10 mouse cellular contexts compared by ENCODE assay signal in genomic region chr7:31115587-31116043, GRCm38 (mm10). TPM values are rescaled to one million over a fixed set of nuclear protein-coding genes. Genes with fewer than 3 reads are reported as not detected.
DNase-seq lines count a peak whose midpoint lies in the region; ATAC-seq and TF ChIP-seq lines count a peak whose summit lies in the region.
"Had no signal": no experiment of that assay in that cellular context is flagged by ENCODE, and none has a peak within 500 bp of the region (broad histone marks: within the 10 kb centered on the region; RNA-seq: fewer than 3 reads in every experiment).

No protein-coding gene starts in this region.

- no peaks in the 10 kb centered on the region for H3K9me3 ChIP-seq in neural tube, embryonic 15.5 days (replicated peaks)
- no peaks in the 10 kb centered on the region for H3K9me3 ChIP-seq in kidney, embryonic 16.5 days (ENCODE audit: low read length)
- H3K9me3 ChIP-seq in lung, postnatal 0 days (ENCODE audit: low read length): no peaks in the 10 kb centered on the region
- H3K9me3 ChIP-seq: hindbrain, embryonic 15.5 days had no signal

- no peak for ATAC-seq in neural tube, embryonic 15.5 days (ENCODE audit: low FRiP score)
- peak; percentile 66 for ATAC-seq in kidney, embryonic 16.5 days (ENCODE audit: low FRiP score, low TSS enrichment)
- ATAC-seq in lung, postnatal 0 days: peak; percentile 79
- ATAC-seq: Patski had no signal

- H3K9ac ChIP-seq in neural tube, embryonic 15.5 days (replicated peaks): no peak overlapping the region
- peak overlapping the region; percentile 52 for H3K9ac ChIP-seq in kidney, embryonic 16.5 days (replicated peaks; ENCODE audit: low read length)
- H3K9ac ChIP-seq in lung, postnatal 0 days (replicated peaks; ENCODE audit: low read depth): 0 out of 2 replicates have a peak overlapping the region, but pooled peaks have one; percentile 8
- H3K9ac ChIP-seq: hindbrain, embryonic 15.5 days had no signal

- no peak for TF ChIP-seq EP300 in lung, postnatal 0 days (IDR thresholded peaks at IDR 0.05)

- no peak overlapping the region for H3K27ac ChIP-seq in neural tube, embryonic 15.5 days (replicated peaks)
- H3K27ac ChIP-seq in kidney, embryonic 16.5 days (ENCODE audit: low read length): peak overlapping the region; percentile 81
- peak overlapping the region; percentile 22; the same call in 1 of the 2 replicates for H3K27ac ChIP-seq in lung, postnatal 0 days (ENCODE audit: low read length)
- H3K27ac ChIP-seq: hindbrain, embryonic 15.5 days had no signal

- peaks cover 3% of the 10 kb centered on the region; the same call in 1 of the 2 replicates for H3K4me1 ChIP-seq in neural tube, embryonic 15.5 days
- peaks cover 33% of the 10 kb centered on the region for H3K4me1 ChIP-seq in kidney, embryonic 16.5 days (ENCODE audit: insufficient read depth, low read length)
- H3K4me1 ChIP-seq in lung, postnatal 0 days (ENCODE audit: insufficient read depth, low read depth, low read length): peaks cover 5% of the 10 kb centered on the region

- H3K36me3 ChIP-seq in neural tube, embryonic 15.5 days: no peaks in the 10 kb centered on the region
- H3K36me3 ChIP-seq in kidney, embryonic 16.5 days (ENCODE audit: insufficient read depth, low read length): no peaks in the 10 kb centered on the region
- no peaks in the 10 kb centered on the region for H3K36me3 ChIP-seq in lung, postnatal 0 days (ENCODE audit: insufficient read depth, low read length)
- H3K36me3 ChIP-seq: hindbrain, embryonic 15.5 days had no signal

- no peak overlapping the region for H3K4me2 ChIP-seq in neural tube, embryonic 15.5 days
- H3K4me2 ChIP-seq in kidney, embryonic 16.5 days (replicated peaks; ENCODE audit: low read depth, low read length): peak overlapping the region; percentile 50; the same call in 1 of the 2 replicates
- peak overlapping the region; percentile 45; the same call in 1 of the 2 replicates for H3K4me2 ChIP-seq in lung, postnatal 0 days (replicated peaks; ENCODE audit: low read depth, low read length)
- H3K4me2 ChIP-seq: hindbrain, embryonic 15.5 days had no signal

- no peak overlapping the region for H3K4me3 ChIP-seq in neural tube, embryonic 15.5 days (replicated peaks)
- H3K4me3 ChIP-seq in kidney, embryonic 16.5 days (ENCODE audit: low read length): no peak overlapping the region
- H3K4me3 ChIP-seq in lung, postnatal 0 days (ENCODE audit: low read depth, low read length): no peak overlapping the region
- H3K4me3 ChIP-seq: hindbrain, embryonic 15.5 days had no signal

- WGBS in neural tube, embryonic 15.5 days: 40% methylated on average over 17 of the region's 17 CpGs
- whole genome bisulfite sequencing in kidney, embryonic 16.5 days: 9% methylated on average over 17 of the region's 17 CpGs
- WGBS in lung, postnatal 0 days: 14% methylated on average over 16 of the region's 17 CpGs

- 0 out of 2 replicates have a peak, but pooled peaks cover 11% of the 10 kb centered on the region for H3K27me3 ChIP-seq in neural tube, embryonic 15.5 days (replicated peaks)
- H3K27me3 ChIP-seq in kidney, embryonic 16.5 days (ENCODE audit: insufficient read depth, low read length): no peaks in the 10 kb centered on the region
- H3K27me3 ChIP-seq in lung, postnatal 0 days (replicated peaks; ENCODE audit: insufficient read depth, low read length): no peaks in the 10 kb centered on the region
- H3K27me3 ChIP-seq: hindbrain, embryonic 15.5 days; Patski had no signal

- peak; percentile 59 for DNase-seq in neural tube, embryonic 10.5 days (ENCODE audit: extremely low spot score, low spot score)
- peak; percentile 70 to 77 for DNase-seq in cerebellum, postnatal 10 days
- peak; percentile 85 to 87 for DNase-seq in heart, adult 9 months (ENCODE audit: low spot score in 2 of 2)
- DNase-seq in lung, postnatal 0 days (ENCODE audit: low spot score): peak; percentile 58
- no peak for DNase-seq in frontal cortex, postnatal 25 days (ENCODE audit: low spot score in 2 of 2)
- no peak for DNase-seq in T-cell, adult 2 months (ENCODE audit: low spot score)

- TF ChIP-seq CTCF in lung, postnatal 0 days (IDR thresholded peaks at IDR 0.05): no peak

RNA-seq across cellular contexts. Expression of gene Hpn, which starts 0.5 kb away (rescaled TPM):
- 0.50 and 4.0 TPM in 2 replicates for polyA plus RNA-seq in neural tube, embryonic 15.5 days (2015; fragmentation: Nextera tagmentation; extraction: Ambion mirVana)
- 72.9 and 77.0 TPM in 2 replicates for polyA plus RNA-seq in kidney, embryonic 16.5 days (2015; fragmentation: Nextera tagmentation; extraction: Ambion mirVana)
- polyA plus RNA-seq in lung, postnatal 0 days (2015; fragmentation: Nextera tagmentation; extraction: Ambion mirVana): 19.5 and 20.5 TPM in 2 replicates

RNA-seq across cellular contexts. Expression of gene Scn1b, which starts 11.2 kb away (rescaled TPM):
- 21.1 and 24.8 TPM in 2 replicates for polyA plus RNA-seq in neural tube, embryonic 15.5 days (2015; fragmentation: Nextera tagmentation; extraction: Ambion mirVana)
- 1.4 and 1.8 TPM in 2 replicates for polyA plus RNA-seq in kidney, embryonic 16.5 days (2015; fragmentation: Nextera tagmentation; extraction: Ambion mirVana)
- 4.5 and 4.9 TPM in 2 replicates for polyA plus RNA-seq in lung, postnatal 0 days (2015; fragmentation: Nextera tagmentation; extraction: Ambion mirVana)

RNA-seq across cellular contexts. Expression of gene Fxyd3, which starts 39.1 kb away (rescaled TPM):
- polyA plus RNA-seq in neural tube, embryonic 15.5 days (2015; fragmentation: Nextera tagmentation; extraction: Ambion mirVana): 0.79 and 14.6 TPM in 2 replicates
- 15.0 and 19.0 TPM in 2 replicates for polyA plus RNA-seq in kidney, embryonic 16.5 days (2015; fragmentation: Nextera tagmentation; extraction: Ambion mirVana)
- polyA plus RNA-seq in lung, postnatal 0 days (2015; fragmentation: Nextera tagmentation; extraction: Ambion mirVana): 76.1 and 78.1 TPM in 2 replicates
- polyA plus RNA-seq: Patski had no signal

RNA-seq across cellular contexts. Expression of gene Gramd1a, which starts 40.1 kb away (rescaled TPM):
- polyA plus RNA-seq in neural tube, embryonic 15.5 days (2015; fragmentation: Nextera tagmentation; extraction: Ambion mirVana): 174 and 212 TPM in 2 replicates
- polyA plus RNA-seq in kidney, embryonic 16.5 days (2015; fragmentation: Nextera tagmentation; extraction: Ambion mirVana): 73.3 and 73.4 TPM in 2 replicates
- 31.7 and 33.8 TPM in 2 replicates for polyA plus RNA-seq in lung, postnatal 0 days (2015; fragmentation: Nextera tagmentation; extraction: Ambion mirVana)

RNA-seq across cellular contexts. Expression of gene Lgi4, which starts 56.5 kb away (rescaled TPM):
- 1.3 and 1.7 TPM in 2 replicates for polyA plus RNA-seq in neural tube, embryonic 15.5 days (2015; fragmentation: Nextera tagmentation; extraction: Ambion mirVana)
- 0.32 and 0.33 TPM in 2 replicates for polyA plus RNA-seq in kidney, embryonic 16.5 days (2015; fragmentation: Nextera tagmentation; extraction: Ambion mirVana)
- polyA plus RNA-seq in lung, postnatal 0 days (2015; fragmentation: Nextera tagmentation; extraction: Ambion mirVana): 0.20 and 0.27 TPM in 2 replicates

Comparison
In these comparisons a context has a peak if more than half of its experiments do, and no peak if none do; other contexts are left out.
1. DNase-seq: peak in neural tube, embryonic 10.5 days (single experiment), cerebellum, postnatal 10 days (2 of 2), heart, adult 9 months (2 of 2) and lung, postnatal 0 days (single experiment); none in frontal cortex, postnatal 25 days (0 of 2) and T-cell, adult 2 months (single experiment).